Mouse (Mus musculus): ENCODE measurements at regions not wholly inside any gene's neighbourhood (a gene's known extent, or its start where the extent isn't known, plus 50 kb on each side); places are given as distances from the start of the nearest gene placed in this dataset.

DNA sequence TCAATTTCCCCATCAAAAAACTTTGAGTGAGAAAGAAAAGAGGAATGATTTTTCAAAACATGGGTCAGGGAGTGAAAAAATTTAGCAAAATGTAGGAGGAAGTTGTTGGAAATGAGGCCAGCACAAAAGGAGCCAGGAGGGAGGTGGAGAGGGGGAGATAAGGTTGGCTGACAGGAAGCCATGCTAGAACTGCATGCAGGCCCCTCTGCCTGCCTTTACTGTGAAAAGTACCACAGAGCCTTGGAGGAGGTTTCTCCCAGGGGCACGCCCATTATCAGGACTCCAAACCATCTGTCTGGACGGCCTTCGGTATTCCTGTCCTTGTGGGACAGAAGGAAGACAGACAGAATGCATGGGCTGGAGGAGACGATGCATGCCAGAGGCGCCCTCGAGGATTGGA is 183.3 kb upstream of the Gm15217 start:
- no peak for TF ChIP-seq CTCF (IDR thresholded peaks at IDR 0.05; ENCODE audit: low read depth)
- TF ChIP-seq EP300 (IDR thresholded peaks at IDR 0.05; ENCODE audit: low read depth): no peak
